Mouse (Mus musculus) gastrocnemius, postnatal 36 days (tissue): ENCODE results near the gene Fcrls. TPM values are rescaled to one million over a fixed set of nuclear protein-coding genes. Genes with fewer than 3 reads are reported as not detected.

Source experiments
- DNase-seq, 2 experiments: peaks; one replicate each; pipeline ENCODE4 v3.0.0; 2022
- intact Hi-C: fragments of 180-260 bp; cut with DNase I; formaldehyde crosslinking; loops from one replicate; pipeline ENCODE4 v1.15.1; 2025
- long read RNA-seq, 2 experiments: library from polyadenylated mRNA; stranded (forward); transcript quantifications; one replicate each; pipeline ENCODE4 v2.0.0; 2021
- total RNA-seq, 2 experiments: library from RNA; stranded (reverse); gene quantifications; 2 replicates each; pipeline ENCODE4 v1.2.3; 2021

Fcrls gene
- total RNA-seq, result 1 to 10 TPM; 1.4 to 2.7 TPM
- long read RNA-seq, experiment 1, result 0 reads
- long read RNA-seq, experiment 2, partial matches to known transcripts, result 0 of 1 reads
- long read RNA-seq, experiment 2, other reads (novel, unspliced or antisense), result 0 of 1 reads

DNA sequence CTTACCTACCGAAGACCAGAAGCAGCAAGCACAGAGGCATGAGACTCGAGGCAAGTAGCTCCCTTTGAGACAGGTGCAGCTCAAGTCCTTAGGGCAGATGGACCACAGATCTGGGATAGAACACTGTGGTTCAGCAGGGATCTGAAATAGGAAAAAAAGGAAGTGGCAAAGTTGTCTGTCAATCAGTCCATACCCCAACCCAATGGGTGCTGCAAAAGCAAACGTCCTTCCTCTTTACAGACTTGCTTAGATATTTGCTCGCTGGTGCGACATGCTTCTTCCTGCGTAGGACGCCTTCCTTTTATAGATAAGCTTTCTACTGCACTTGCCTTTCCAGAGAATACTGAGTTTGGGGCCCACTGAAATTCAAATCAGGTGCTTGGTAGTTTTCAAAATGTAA, at the start of gene Fcrls:
Fcrls (minus strand) TSS at position 303 of the 400 bp plus-strand sequence.
- intact Hi-C loops, result no loop called here
- no peak for DNase-seq

DNA sequence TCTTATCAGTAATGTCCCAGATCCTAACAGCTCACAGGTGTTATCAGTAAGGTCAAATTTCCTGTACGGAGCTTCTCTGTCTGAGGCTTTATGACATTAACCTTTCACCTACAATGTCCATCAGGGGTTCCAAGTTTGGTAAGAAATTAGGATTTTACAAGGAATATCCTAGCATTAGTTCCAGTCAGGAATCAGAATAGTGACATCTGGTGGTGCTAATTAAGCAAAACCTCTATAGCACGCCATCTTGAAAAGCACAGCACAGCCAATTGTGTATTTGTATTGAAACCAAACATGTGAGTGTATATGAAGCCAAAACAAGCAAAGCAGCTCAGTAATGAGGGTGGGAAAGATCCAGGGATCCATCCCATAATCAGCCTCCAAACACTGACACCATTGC, 46.4 kb upstream of the Fcrls start:
- intact Hi-C loops, result no loop called here
- no peak for DNase-seq

DNA sequence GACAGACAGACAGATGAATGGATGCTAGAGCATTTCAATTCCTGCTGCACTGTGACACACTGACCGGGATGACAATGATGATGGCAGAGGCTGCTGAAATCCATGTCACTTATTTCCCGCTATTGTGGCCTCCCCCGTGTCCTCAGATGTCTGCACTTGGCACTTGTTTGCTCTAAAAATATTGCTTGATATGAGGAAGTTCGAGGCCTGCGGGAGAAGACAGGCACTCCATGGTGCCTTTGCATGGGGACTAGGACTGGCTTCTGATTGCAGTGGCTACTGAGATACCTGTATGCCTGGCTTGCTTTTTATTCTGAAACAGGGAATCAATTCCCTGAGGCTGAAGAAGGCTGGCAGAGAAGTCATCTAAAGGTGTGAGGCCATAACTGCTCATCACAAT, 36.4 kb upstream of the Fcrls start:
- intact Hi-C loops, result no loop called here
- DNase-seq, result no peak

DNA sequence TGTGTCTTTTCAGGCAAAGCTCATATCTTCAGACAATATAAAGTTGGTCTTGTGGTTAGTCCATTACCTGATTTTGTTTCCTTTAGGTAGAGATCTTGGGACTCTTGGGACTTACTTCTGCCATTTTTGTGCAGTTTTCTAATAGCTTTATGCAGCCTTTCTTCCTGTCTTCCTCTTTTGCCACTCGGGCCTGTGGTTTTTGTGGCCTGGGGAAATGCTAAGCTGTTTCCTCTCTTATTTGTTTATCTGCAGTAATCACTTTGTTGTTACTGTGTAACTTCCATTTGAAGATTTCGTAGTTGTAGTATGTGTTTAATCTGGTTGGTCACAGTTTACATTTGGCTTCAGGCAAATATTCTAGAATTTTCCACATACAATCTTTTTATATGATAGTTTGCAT, 10.8 kb upstream of the Fcrls start:
- no peak for DNase-seq
- intact Hi-C loops, result no loop called here

DNA sequence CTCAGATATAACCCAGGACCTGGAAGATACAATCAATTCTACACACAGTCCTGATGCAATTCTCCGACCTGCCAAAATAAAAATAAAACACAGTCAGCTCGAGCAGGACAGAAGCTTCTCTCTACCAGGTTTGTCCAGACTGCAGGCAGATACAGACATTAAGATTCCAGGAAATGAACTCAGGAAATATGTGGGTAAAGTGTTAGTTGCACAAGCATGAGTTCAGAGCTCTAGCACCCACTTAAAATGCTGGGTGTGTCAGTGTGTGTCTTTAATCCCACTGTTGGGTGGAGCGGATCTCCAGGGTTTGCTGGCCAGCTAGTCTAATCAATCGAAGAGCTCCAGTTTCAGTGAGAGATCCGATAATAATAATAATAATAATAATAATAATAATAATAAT, 3.0 kb upstream of the Fcrls start:
- DNase-seq, result no peak

DNA sequence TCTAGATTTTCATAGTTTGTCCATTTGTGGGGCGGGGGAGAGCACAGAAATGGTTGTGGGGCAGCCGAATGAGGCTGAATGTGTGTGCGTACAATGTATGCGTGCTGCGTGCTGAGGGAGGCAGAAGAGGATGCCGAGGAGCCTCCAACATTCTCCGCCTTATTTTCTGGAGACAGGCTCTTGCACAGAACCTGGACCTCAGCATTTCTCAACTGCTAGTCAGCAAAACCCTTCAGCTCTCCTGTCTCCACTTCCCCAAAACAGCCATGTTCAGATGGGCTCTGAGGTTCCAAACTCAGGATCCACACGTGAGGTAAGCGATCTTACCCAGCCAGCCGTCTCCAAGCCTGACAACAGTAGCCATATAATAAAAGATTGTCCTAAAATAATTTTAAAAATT, 8.3 kb downstream of the Fcrls start:
- no peak for DNase-seq
- intact Hi-C loops, result no loop called here

More for the DNA sequence above, 3.0 kb upstream of the Fcrls start:
- intact Hi-C loops, result no loop called here

DNA sequence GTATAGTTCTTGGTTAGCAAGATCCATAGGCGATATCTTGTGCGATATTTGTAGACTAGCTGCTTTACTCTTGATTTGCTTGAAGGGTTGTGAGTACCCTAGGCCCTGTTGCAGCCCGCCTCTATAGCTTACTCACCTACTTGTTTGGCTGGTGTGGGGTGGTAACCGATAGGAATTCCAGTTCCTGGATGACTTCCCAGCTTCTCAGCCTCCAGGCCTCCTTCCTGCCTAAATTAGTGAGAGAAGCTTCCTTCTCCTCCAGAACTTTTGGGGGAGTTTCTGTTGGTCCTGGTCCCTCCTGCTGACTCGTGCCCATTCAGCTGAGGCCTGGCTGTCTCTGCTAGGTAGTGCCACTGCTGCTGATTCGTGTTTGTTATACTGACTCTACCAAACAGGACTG, 14.0 kb downstream of the Fcrls start:
- intact Hi-C loops, result no loop called here

DNA sequence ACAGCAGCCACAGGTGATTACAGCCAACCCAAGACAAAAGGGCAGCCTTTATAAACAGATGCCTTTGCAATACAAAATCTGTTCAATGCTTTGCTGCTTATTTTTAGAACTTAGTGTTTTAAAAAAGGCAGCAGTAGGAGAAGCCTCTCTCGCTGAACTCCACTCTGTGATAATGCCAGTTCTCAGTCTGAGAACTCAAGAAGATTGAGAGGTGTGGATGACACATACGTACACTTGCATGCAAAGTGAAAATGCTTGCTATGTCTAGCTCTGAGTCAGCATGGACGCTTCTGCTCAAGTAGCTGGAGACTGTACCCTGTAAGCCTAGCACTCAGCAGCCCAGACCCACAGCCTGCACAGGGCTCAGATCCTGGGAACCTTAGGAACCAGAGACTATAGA, 16.2 kb downstream of the Fcrls start:
- intact Hi-C loops, result no loop called here
- DNase-seq, result no peak

More for the DNA sequence above, 14.0 kb downstream of the Fcrls start:
- DNase-seq, result no peak

DNA sequence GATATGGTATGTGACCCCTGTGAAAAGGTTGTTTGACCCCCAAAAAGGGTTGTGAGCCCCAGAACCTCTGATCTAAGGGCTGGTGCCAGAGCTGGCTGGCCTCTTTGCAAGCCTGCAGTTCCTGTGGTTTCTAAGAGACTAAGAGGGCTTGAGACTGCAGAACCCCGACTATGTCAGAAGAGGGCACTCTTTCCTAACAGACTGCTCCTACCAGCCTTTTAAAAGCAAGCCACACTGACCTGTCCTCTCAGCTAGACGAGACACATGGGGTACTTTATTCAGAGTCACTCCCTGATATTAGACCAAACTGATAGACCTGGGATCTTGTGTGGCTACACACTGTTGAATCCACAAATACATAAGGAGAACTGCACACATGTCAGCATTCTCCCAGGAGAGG, 19.9 kb downstream of the Fcrls start:
- intact Hi-C loops, result loop anchor here (2.0 kb wide), 1 partner anchor 255 kb away; no protein-coding TSS in a partner anchor
- DNase-seq, result no peak

DNA sequence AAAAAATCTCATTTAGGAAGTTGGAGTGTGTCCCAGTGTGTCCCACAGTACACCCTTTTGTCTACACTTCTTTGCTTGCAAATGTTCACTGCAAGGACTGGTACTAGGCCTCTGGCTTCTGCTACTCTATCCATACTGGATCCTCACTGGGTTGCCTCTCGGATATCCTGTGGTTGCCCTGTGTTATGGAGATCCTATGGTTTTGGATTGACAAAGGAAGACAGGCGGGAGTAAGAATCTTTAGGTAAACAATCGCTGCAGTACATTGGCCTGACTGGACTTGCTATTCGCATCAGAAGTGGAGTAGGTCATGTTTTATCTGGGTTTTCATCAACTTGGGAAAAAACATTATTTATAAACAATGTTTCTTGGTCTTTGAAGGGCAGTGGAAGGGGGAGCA, 22.6 kb downstream of the Fcrls start:
- intact Hi-C loops, result no loop called here
- DNase-seq, result no peak

DNA sequence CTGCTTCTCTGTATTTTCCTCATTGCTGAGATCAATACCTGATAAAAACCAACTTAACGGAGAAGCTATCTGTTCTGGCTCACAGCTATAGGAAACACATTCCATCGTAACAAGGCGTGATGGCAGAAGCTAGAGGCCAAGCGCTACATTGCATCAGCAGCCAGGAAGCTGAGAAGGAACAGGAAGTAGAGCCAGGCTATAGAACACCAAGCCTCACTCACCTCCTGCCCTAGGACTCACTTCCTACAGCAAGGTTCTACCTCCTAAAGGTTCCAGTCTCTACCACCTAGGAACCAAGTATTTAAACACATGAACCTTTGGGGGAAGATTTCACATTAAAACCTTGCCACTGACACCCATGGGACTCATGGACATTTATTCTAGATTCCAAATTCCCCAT, 39.9 kb downstream of the Fcrls start:
- DNase-seq, result no peak
- intact Hi-C loops, result no loop called here

DNA sequence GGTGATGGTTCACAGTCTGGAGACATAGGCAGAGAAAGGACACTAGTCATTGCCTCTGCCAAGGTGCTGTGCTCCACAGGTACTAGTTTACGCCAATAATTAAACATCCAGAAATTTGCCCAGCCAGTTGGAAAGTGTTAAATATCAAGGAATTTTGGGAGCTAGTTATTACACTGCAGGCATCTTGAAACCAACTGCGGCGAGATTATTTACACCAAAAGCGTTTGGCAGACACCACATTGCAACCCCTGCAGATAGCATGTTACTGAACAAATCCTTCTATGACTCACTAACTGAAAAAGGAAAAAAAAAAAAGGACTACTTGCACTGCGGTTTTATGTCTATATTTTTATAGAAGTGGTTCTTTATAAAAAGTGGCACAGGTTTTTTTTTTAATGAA, 41.2 kb downstream of the Fcrls start:
- DNase-seq, result no peak
- intact Hi-C loops, result no loop called here

DNA sequence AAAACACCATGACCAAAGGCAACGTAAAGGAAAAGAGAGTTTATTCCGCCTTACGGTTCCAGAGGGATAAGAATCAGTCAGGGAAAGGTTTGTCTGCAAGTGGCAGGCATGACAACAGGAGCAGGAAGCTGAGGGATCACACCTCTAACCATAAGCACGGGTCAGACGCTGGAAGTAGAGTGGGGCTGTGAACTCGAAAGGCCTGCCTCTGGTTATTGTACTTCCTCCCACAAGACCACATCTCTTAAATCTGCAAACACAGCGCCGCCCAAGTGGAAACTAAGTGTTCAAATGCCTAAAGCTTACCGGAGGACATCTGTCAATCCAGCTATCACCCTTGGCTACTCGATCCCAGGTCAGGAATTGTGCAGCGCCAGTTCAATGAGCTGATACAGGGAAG, 48.4 kb downstream of the Fcrls start:
- intact Hi-C loops, result no loop called here
- DNase-seq, result no peak

DNA sequence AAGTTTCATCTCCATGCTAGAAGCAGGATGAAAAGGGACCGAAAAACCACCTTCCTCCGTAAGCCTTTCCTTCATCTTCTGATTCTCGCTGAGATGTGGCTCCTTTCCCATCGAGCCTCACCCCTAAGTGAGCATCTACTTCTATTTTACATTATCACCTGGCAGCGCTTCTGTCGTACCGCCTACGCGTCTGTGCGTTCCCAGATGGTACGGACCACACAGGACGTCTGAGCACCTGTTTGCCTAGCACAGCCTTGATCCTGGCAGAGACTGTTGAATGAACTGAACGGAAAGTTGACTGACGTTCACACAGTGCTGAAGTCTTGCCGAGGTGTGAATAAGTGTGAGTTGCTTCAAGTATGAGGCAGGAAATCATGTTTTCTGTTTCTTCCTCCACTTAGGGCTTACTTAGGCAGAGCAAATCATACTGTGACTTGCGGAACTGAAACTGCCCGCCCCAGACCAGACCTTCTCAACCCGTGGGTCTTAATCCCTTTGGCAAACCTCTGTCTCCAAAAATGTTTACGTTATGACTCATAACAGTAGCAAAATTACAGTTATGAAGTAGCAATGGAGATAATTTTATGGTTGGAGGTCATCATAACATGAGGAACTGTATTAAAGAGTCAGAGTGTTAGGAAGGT, 49.2 kb downstream of the Fcrls start:
- intact Hi-C loops, result no loop called here
- DNase-seq, result no peak

DNA sequence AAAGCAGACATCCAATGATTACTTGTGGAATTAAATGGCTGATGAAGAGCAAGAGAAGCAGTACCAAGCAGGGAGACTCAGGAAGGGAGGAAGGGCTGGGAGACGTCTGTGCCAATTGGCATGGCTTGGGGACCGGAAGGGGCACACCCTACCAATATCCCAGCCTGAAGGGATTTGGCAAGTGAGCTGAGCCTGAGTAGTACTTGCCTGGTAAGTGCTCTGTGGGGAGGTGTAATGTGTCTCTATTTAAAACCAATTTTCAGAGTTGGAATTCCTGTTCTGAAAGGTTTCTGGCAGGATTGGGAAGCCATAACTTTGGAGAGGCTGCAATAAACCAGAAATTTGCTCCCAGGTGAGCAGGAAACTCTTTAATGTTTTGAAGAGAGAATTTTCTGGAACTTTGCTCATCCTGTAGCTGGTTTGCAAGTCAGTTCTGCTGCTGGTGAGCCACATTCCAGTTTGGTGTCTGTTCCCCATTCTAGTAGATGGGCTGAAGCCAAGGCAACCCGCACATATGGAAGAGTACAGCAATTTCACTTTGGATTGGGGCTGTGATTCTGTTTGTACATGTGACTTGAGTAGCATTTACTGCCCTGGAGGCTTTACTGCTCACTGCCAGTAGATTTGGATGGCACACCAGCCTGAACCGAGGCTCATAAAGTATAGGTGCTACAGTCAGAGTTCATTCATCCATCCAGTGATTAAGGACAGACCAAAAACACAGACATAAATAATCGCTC, 57.0 kb downstream of the Fcrls start:
- intact Hi-C loops, result no loop called here
- no peak for DNase-seq

Other genes starting within 250 kb of the Fcrls start
- 1 to 10 TPM; 4.3 to 4.4 TPM for gene Kirrel, start 89.0 kb downstream of the Fcrls start, total RNA-seq
- not detected for gene Cd5l, start 94.1 kb upstream of the Fcrls start, total RNA-seq
- gene Fcrl1, start 112.6 kb upstream of the Fcrls start, total RNA-seq, result not detected
- not detected for gene Fcrl5, start 172.0 kb upstream of the Fcrls start, total RNA-seq